Mouse (Mus musculus) c-Kit-positive CD71-positive TER-119-negative erythroid progenitor cells, embryonic 14.5 days (primary cell): ENCODE results near the gene Myod1.

Experiments used
- DNase-seq: peaks from one replicate; pipeline ENCODE4 v3.0.0-alpha.2; 2013; ENCODE audit warnings: low read depth

Myod1 gene

DNA sequence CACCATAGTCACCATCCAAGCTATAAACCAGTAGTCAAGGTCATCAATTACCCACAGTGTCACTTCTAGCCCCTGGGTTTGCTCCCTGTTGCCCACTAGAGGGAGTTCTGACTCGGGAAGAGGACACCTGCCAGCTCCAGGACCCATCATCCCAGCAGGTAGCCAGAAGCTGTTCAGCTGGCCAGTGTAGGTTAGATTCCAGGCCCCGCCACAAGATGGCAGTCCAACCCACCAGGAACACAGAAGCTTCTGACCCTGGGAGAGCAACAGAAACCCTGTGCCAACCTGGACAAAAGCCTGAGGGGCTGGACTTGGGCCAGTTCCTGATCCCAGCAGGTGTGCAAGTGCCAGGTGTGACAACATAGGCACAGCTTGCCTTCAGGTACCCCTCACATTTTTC is 16.8 kb downstream of the Myod1 start:
- peak; percentile 20 for DNase-seq

DNA sequence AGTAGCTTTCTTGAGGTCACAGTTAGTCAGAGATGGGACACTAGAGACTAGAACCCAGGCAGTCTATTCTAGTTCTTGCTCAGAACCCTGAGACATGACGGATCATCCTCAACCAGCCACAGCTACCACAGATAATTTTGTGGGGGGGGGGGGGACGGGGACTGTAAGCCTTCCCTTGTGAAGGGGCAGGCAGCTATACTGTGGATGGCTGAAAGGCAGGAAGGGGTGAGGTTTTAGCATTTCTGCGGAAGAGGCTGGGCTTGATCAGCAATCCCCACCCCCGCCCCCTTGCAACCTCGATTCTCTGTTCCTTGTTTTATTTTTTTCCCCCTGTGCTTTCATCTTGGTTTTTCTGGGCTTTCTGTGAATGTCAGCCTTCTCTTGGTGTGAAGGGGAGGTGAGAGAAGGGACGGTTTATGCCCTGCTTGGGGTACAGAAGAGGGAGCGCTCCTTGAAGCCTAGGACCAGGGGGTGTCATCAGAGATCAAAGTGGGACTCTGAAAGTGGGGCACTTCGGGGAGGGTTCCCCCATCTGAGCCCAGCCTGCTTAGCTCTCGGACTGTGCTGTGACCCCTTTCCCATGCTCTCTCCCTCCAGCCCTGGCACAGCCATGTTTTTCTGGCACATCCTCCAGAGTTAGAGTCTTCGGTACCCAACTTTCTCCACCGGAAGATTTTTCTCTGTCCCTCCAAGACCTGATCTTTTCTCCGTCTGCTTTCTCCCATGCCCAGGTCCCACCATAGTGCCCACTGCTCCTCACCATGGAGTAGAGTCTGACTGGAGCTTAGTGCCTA is 17.6 kb downstream of the Myod1 start:
- no peak for DNase-seq

DNA sequence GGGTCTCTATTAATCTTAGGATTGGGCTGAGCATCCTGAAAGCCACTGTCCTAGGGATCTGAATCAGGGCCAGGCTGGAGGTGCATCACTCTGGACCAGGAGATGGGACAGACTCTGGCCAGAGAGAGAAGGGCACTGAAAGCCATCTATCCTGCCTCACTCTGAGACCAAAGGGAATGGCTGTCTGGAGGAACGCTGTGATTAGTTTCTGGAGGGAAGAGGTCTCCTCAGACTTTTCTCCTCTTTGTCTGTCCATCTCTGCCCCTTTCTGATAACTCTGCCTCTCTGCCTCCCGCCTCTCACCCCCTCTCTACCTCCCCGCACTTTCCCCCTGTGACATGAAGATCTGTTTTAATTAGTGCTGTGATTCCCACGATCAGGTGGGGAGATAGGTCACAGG is 18.7 kb downstream of the Myod1 start:
- no peak for DNase-seq

DNA sequence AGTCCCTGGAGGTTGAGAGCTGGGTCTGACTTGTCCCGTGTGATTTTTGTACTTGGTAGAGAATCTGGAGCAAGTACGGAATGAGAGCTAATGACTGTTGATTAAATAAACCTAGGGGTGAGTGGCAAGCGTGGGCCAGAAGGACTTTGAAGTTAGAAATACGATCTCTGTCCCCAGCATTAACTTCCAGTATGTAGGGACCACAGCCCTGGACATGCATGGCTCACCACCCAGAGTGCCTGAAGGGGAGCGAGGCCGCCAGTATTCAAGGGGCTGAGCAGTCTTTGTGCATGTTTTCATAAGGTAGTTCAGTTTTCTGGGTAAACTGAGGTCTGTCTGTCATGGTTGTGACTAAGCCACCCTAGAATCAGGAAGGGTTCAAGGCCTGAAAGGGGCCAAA is 19.3 kb downstream of the Myod1 start:
- DNase-seq: no peak

DNA sequence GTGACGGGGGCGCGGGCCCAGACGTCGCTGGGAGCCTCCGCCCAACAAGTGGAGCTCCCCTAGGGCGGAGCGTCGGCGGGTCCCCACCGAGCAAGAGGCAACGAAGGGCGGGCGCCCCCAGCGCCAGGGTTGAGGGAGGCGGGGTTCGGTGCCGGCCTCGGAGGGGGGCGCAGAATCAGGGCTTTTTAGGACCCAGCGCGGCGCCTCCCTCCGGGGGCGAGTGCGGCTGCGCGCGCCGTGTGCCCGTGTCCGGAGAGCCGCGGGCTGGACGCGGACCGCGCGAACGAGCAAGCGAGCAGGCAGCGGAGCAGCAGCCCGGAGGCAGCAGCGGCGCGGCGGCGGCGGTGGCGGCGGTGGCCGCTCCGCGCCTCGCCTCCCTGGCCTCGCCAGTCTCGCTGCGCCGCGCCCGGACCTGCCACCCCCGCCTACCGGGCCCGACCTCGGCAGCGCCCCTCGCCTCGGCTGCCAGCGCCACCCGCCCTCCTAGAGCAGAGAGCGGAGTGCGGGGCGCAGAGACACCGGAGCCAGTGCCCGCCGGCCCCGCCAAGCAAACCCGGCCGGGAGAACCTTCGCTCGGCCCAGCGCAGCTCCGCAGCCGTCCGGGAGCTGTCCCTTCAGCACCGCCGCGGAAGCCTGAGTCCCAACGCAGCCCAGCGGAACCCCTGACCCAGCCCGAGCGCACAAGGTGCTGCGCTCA is 20.1 kb downstream of the Myod1 start, which contains the start of gene Kcnc1:
Kcnc1 (plus strand) TSS at position 267 of the 697 bp plus-strand sequence.
- peak; percentile 37 for DNase-seq

DNA sequence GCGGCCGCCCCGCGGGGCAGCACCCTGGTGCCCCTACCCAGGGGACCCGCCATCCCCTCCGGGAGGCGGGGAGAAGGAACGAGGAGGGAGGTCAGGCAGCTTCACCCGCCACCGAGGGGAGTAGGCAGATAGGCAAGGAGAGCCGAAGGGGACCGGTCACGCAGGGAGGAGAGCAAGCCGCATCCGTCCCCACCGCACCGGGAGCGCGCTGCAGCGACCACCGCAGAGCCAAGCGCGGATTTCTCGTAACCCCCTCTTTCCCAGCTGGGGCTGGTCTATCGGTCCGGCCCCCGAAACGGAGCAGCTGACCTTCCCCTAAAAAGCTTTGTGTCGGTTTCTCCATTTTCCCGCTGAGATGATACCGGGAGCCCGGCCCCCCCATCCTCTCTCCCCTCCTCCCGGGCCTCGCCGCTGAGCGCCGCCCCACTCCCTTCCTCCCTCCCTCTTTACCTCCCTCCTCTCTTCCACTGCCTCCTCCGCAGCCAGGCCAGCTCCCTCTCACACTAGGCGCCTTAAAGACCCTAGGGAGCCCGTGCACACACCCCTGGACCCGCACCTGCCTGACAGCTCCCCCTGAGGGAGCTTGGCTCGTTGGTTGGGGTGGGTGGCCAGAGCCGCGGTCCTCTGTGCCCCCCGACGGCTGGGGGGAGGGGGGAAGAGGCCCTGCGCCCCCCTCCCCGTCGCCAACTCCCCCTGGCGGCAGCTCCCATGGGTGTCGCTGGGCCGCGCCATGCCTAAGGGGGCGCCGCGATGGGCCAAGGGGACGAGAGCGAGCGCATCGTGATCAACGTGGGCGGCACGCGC is 20.9 kb downstream of the Myod1 start:
- DNase-seq: no peak

DNA sequence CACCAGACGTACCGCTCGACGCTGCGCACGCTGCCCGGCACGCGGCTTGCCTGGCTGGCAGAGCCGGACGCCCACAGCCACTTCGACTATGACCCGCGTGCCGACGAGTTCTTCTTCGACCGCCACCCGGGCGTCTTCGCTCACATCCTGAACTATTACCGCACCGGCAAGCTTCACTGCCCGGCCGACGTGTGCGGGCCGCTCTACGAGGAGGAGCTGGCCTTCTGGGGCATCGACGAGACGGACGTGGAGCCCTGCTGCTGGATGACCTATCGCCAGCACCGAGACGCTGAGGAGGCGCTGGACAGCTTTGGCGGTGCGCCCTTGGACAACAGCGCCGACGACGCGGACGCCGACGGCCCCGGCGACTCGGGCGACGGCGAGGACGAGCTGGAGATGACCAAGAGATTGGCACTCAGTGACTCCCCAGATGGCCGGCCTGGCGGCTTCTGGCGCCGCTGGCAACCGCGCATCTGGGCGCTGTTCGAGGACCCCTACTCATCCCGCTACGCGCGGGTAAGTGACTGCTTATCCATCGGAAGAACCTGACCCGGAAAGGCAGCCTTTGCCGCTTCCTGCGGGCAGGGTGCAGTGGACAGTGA is 21.6 kb downstream of the Myod1 start:
- no peak for DNase-seq

DNA sequence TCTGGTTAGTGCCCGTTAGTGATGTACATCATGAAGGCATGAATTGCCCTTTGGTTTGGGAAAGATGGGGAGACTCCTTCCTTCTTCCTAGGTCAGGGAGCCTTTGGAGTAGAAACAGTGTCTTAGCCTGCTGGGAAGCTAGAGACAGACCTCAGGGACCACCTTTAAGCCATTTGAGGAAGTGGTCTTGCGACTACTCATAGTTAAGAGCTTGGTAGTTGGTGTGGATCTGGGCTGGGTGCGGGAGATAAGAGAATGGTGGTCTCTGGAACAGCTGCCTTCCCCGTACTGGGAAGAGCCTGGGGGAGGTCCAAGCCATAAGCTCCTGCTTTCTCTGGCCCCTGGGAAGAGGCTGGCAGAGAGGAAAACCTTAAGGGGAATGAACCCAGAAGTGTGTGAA is 22.3 kb downstream of the Myod1 start:
- no peak for DNase-seq

DNA sequence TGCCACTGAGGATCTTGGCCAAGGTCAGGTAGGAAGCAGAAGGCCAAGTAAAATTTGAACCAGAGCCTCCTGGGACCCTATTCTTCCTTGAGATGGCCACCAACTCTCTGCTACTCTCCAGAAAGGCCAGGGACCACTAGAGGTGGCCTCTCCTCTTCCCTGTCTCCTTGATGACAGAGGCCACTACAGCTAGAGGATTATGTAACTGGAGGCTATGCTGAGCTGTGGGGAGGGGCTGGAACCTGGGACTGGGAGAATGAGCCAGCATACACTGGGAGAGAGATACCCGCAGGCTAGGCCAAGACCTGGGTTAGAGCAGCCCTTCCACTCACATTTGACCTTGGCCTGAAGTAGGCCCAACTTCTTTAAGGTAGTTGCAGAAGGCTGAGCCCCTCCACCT is 23.4 kb downstream of the Myod1 start:
- no peak for DNase-seq

DNA sequence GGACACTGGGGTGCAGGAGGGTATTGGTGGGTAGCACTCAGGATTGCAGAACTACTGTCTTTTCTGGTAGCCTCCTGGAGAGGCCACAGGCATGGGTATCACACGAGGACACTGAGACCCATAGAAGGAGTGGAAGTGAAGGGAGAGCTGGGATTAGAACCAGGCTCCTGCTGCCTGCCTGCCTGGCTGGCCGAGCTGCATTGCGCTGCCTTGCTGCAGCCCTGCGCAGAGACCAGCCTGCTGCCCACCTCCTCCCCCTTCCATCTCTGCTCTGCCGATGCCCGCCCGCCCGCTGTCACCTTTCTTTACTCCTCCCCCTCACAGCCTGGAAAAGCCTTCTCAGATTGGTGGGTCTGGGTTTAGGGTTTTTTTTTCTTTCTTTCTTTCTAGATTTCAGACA is 24.1 kb downstream of the Myod1 start:
- no peak for DNase-seq

DNA sequence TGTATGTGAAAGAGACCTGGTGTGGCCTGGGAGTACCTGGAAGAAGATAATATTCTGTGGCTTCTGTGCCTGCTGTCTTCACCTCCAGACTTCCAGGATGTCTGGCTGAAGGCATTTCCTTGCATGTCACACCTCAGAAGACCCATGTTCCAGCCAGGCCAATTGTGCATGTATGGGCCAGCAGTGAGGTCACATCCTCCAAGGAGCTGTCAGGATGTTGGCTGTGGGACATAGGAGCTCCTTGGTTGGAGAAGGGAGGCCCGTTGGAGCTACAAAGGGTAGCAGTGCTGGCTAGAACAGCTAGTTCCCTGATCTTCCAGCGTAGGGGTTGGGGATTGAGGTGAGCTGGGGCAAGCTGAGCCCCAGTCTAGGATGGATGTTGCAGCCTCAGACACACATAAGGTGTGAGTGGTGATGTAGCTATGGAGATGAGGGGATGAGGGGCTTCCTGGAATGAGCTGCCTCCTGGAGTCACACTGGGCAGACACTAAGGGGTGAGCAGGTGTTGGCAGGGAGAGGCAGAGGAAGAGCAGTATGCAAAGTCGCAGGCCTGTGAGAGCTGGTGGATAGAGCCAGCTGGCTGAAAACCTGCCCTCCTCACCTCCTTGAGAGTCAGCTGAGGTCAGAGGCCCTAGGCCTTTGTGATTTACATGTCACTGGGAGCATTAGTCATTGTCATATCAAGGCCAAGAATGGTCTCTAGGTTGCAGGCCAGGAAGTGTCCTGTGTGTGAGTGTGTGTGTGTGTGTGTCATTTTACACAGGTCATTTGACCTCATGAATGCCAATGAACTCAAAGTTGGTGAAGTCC is 25.3 kb downstream of the Myod1 start:
- no peak for DNase-seq

DNA sequence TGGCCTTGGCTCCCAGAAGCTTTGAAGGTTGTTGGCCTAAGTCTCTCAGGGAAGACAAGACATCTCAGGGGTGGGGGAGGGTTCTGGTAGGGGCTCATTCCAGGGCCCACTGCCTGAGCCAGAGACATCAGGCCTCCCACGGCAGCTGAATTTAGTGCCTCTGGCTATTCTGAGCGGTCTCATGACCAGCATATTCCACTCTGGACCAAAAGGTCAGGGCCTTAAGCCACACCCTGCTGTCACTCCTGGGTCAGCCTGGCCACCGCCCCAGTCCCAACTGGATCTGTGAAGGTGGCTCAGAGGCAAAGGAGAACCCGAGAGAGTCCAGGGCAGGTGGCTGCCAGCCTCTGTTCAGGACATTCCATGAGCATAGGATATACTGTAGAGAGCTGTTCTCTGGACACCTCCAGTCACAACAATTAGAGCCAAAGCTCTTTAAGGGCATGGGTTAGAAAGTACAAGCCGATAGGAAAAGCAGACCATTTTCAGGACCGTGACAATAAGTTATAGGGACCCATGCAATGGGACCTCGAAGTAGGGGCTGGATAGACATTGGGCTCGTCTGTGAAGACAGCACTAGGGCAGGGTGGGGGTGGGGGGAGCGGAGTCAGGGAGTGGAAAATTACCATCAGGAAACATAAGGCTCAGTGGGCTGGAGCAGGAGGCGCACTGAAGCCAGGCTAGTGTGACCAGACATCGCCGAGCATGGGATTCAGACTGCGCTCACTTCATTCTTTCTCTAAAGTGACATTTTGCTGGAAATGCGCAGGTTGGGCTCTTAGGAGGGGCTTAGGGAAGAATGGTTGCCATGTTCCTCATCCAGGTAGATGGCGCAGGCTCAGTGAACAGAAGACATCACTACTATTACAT is 27.6 kb downstream of the Myod1 start:
- DNase-seq: no peak

DNA sequence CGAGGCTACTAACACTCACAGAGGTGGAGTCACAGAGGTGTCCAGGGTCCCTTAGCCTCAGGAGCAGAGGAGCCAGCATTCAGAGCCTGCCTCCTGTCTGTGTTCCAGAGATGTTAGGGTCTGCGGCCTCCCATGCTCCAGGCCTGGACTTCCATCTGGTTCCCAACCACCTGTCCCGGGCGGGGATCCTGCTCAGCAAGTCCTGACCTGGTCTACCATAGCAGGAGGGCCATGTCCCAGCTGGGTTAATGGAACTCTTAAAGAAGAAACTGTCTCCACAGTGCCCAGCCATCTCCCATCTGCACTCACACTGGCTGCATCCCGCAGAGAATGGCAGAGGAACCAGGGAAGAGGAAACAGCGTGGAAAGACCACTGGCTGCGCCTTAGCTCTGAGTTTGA is 28.5 kb downstream of the Myod1 start:
- no peak for DNase-seq

DNA sequence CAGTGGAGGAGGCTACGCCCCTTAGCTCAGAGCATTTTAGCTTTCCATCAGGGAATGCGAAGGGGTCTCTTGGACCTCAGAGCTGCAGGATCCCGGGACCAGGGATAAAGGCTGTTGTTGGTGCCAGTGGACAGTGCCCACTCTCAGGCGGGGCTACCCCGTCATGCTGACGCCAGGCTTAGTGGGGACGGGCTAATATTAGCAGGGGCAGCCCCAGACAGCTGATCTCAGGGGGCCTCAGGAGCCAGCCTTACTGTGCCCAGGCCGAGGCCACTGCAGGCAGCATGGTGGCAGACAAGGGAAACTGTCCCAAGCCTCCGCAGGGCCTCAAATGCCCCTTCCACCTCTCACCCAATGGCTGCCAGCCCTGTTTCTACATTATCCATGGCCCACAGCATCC is 32.3 kb downstream of the Myod1 start:
- DNase-seq: no peak

DNA sequence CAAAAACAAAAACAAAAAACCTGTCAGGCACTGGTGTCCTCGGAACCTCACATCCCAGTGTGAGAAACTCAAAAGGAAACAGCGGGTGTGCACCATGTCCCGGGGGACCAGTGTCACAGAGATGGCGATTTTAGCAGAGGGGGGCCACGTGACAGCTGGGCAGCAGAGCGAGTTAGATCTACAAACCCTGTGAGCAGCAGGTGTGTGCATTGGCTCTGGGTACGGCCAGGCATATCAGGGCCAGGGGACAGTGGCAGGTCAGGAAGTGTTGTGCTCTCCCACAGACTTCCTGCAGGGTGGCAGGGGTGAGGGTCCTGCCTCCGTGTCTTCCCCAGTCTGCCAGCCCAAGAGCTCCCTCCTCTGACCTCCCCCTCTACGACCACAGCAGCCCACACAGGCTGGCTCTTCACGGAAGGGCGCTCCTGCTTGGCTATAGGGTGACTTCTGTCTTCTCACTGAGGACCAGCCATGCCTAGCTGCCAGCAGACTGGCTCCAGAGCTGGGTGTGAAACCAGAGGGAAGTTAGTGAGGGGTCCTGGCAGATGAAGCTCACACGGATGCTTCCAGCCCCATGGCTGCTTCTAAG is 33.0 kb downstream of the Myod1 start:
- no peak for DNase-seq

DNA sequence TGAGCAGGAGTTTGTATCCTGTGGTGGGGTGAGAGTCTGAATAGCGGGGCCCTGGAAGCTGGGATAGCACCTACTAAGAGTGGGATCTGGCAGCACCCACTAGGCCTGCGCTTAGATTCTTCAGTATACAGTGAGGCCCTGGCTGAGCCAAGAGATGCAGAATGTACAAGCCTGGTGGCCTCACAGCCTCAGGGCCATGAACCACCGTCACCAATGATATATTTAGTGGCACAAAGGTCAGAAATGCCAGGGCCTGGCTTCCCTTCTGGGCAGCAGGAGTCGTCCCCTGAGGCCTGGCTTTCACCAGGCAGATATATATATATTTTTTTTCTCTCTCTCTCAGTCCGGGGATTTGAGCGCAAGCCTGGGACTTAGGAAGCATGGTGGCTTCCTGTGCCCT is 34.5 kb downstream of the Myod1 start:
- DNase-seq: no peak

DNA sequence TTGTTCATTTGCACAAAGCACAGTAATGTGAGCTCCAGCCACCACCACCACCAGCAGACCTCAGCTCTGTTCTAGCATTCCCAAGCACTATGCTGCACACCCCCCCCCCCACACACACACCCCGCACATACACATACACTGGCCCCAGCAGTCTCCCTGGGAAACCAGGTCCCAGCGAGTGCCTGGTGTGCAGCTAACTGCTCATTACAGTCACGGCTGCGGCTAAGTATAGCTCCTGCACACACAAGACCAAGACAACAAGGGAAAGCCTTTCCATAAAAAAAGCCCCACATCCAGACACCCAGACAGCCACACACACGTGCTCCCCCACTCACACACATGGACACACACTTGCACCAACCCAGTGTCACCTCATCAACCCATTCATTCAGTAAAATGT is 36.5 kb downstream of the Myod1 start:
- DNase-seq: no peak

DNA sequence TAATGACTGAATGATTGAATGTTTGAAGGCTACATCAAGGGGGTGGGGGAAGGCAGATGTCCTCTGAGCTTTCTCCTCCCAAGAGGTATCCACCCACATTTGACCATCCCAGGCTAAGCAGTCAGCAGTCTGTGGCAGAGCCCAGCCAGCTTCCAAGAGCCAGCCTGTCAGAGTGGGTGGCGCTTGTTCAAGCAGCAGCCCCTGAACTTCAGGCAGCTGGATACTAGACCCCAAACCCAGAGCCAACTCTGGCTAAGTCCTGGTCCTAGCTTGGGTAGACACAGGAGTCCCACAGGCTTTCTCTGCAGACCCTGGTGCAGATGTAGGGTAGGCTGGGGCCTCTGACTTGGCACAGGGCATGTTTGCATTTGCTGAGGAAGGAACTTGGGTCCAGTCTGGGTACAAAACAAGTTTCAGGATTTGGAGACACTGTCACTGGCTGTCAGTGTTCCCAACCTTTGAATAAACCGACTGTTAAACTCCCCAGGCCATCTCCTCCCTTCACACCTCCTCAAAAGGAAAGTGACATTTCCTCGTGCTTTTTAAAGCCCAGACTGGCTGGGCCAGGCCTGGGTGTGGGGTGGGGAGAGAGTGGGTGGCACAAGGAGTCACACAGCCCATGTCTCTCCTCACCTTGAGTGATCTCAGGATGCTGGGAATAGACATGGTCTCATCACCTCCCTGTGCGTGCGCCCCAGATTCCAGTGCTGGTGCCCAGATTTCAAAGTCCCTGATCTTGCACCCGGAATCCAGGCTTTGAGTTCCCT is 37.9 kb downstream of the Myod1 start:
- no peak for DNase-seq

DNA sequence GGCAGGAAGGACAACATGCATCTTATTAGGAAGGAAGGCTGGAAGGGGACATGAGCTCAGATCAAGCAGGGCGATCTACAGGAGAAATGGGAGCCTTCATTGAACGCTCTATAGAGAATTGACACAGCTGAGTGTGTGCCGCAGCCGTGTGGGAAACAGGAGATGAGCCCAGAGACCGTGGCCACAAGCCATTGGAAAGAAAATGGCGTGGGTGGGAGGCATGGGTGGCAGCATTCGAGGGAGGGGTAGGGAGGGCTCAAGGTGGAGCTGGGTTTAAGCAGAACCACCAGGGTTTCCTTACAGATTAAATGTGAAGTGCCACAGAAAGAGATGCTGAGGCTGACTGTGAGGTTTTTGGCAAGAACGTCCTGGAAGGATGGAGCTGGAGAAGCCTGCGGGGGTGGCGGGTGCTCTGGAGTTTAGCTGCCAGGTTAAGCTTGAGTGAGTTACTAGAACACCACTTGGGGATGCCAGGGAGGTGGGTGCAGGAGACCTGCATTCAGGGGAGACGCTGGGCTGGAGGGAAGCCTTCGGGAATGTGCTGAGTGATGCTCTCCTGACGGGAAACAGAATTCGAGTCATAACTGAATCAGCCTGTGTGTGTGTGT is 39.6 kb downstream of the Myod1 start:
- no peak for DNase-seq
